8 mouse cellular contexts compared by ENCODE assay signal in genomic region chr10:43378279-43378678, GRCm38 (mm10).
DNase-seq lines count a peak whose midpoint lies in the region; ATAC-seq and TF ChIP-seq lines count a peak whose summit lies in the region.

No protein-coding gene starts in this region.

- peak; percentile 75 for TF ChIP-seq CTCF in gastrocnemius, adult 2 months (IDR thresholded peaks at IDR 0.05)

- H3K4me3 ChIP-seq in gastrocnemius, adult 2 months, result no peak overlapping the region
- H3K4me3 ChIP-seq in forebrain, embryonic 13.5 days, result no peak overlapping the region

- no peaks in the 10 kb centered on the region for H3K27me3 ChIP-seq in forebrain, embryonic 13.5 days

- H3K4me2 ChIP-seq in forebrain, embryonic 13.5 days, result no peak overlapping the region

- 38% methylated on average over 5 of the region's 5 CpGs for WGBS in forebrain, embryonic 13.5 days

- no peaks in the 10 kb centered on the region for H3K9me3 ChIP-seq in forebrain, embryonic 13.5 days (replicated peaks)

- H3K9ac ChIP-seq in forebrain, embryonic 13.5 days, result no peak overlapping the region

- H3K27ac ChIP-seq in gastrocnemius, adult 2 months, result no peak overlapping the region
- H3K27ac ChIP-seq in forebrain, embryonic 13.5 days, result no peak overlapping the region

- H3K4me1 ChIP-seq in forebrain, embryonic 13.5 days, result no peaks in the 10 kb centered on the region

- 0 out of 2 replicates have a peak, but pooled peaks have one; percentile 16 for ATAC-seq in forebrain, embryonic 13.5 days
- peak; percentile 80; the same call in 1 of the 2 replicates for ATAC-seq in megakaryocyte-erythroid progenitor cell, adult 5-6 weeks (replicated peaks; ENCODE audit: low FRiP score, low TSS enrichment, poor library complexity, severe bottlenecking)

- H3K36me3 ChIP-seq in forebrain, embryonic 13.5 days (ENCODE audit: poor library complexity, severe bottlenecking), result no peaks in the 10 kb centered on the region

- intact Hi-C loops in gastrocnemius, adult 2 months (cut with DNase I), result loop anchor here (2.0 to 10.0 kb wide), 3 partner anchors 157 to 421 kb away; partner anchors contain the start of gene Pdss2

- peak; percentile 41 for DNase-seq in gastrocnemius, adult 2 months
- DNase-seq in gastrocnemius, postnatal 25 days, result no peak
- DNase-seq in CD4-positive helper T cell, adult 2 months (ENCODE audit: low read depth, low spot score), result peak; percentile 57
- DNase-seq in brain, adult 2 months (ENCODE audit: low read depth, low spot score), result peak; percentile 86
- peak; percentile 72 for DNase-seq in kidney, postnatal 10 days
- DNase-seq in thymus, postnatal 14 days, result peak; percentile 61
